Mouse (Mus musculus) stomach, embryonic 16.5 days (tissue): ENCODE measurements at regions not wholly inside any gene's neighbourhood (a gene's known extent, or its start where the extent isn't known, plus 50 kb on each side); places are given as distances from the start of the nearest gene placed in this dataset.
A peak's percentile ranks its signal among the peaks of the same experiment; 100 is the strongest.

ENCODE experiments used
- ATAC-seq: fragments of 200-750 bp; cut with Nextera tagmentation; 2 replicates; pipeline ENCODE4 v1.8.0; 2017; ENCODE audit warnings: moderate number of reproducible peaks, moderate TSS enrichment; ENCODE audit not compliant: insufficient read depth, low FRiP score
- H3K27ac ChIP-seq: fragments of 300-500 bp; sonication (generic); 2 replicates; pipeline ENCODE4 v1.5.1; 2014; ENCODE audit warnings: low read length
- H3K27me3 ChIP-seq: fragments of 300-500 bp; sonication (generic); 2 replicates; pipeline ENCODE4 v1.6.1; 2014; ENCODE audit warnings: low read length, control low read depth, mixed read lengths; ENCODE audit not compliant: control insufficient read depth, insufficient read depth
- H3K36me3 ChIP-seq: fragments of 300-500 bp; sonication (generic); 2 replicates; pipeline ENCODE4 v1.6.1; 2014; ENCODE audit warnings: low read length; ENCODE audit not compliant: control insufficient read depth, insufficient read depth
- H3K4me1 ChIP-seq: fragments of 300-500 bp; sonication (generic); 2 replicates; pipeline ENCODE4 v1.6.1; 2014; ENCODE audit warnings: low read length, control low read depth, mixed read lengths; ENCODE audit not compliant: control insufficient read depth, insufficient read depth
- H3K4me2 ChIP-seq: fragments of 300-500 bp; sonication (generic); 2 replicates; pipeline ENCODE4 v1.6.1; 2014; ENCODE audit warnings: low read depth, low read length, mixed read lengths
- H3K4me3 ChIP-seq: fragments of 300-500 bp; sonication (generic); replicated peaks from 2 replicates; pipeline ENCODE4 v1.5.1; 2014; ENCODE audit warnings: mild to moderate bottlenecking, low read length
- H3K9ac ChIP-seq: fragments of 300-500 bp; sonication (generic); 2 replicates; pipeline ENCODE4 v1.6.1; 2014; ENCODE audit warnings: low read length
- H3K9me3 ChIP-seq: fragments of 300-500 bp; sonication (generic); replicated peaks from 2 replicates; pipeline ENCODE4 v1.6.1; 2016; ENCODE audit warnings: low read length, control low read depth; ENCODE audit not compliant: control insufficient read depth
- WGBS: fragments of 180-500 bp; shearing (Covaris S2); extraction: QIAGEN DNeasy Blood & Tissue Kit; methylation state at CpG from one replicate; pipeline ENCODE4 v1.1.7; 2014; 5-methylcytosine and 5-hydroxymethylcytosine counted together

- 29% methylated on average over 13 of the region's 13 CpGs for WGBS
- Histone ChIP-seq H3K4me2 (no peak overlapping the region), H3K9ac (peak overlapping the region; percentile 37; the same call in 1 of the 2 replicates), H3K4me1 (peaks cover 15% of the 10 kb centered on the region), H3K27ac (peak overlapping the region; percentile 8; the same call in 1 of the 2 replicates), H3K9me3 (no peaks in the 10 kb centered on the region), H3K4me3 (no peak overlapping the region), H3K36me3 (no peaks in the 10 kb centered on the region), H3K27me3 (no peaks in the 10 kb centered on the region)
- ATAC-seq = no peak
Measured at GRCm38 (mm10) chr10:43740204-43740865, 161.2 kb downstream of the Qrsl1 start.

- Histone ChIP-seq H3K27ac (no peak overlapping the region), H3K4me2 (no peak overlapping the region), H3K4me1 (peaks cover 15% of the 10 kb centered on the region), H3K36me3 (no peaks in the 10 kb centered on the region), H3K9me3 (no peaks in the 10 kb centered on the region), H3K27me3 (no peaks in the 10 kb centered on the region), H3K4me3 (no peak overlapping the region), H3K9ac (no peak overlapping the region)
- ATAC-seq = no peak
- WGBS = 59% methylated on average over 18 of the region's 18 CpGs
Measured at GRCm38 (mm10) chr10:43741361-43742084, 160.0 kb downstream of the Qrsl1 start.

GRCm38 (mm10) chr10:43742085-43743054 is 159.2 kb downstream of the Qrsl1 start:
- Histone ChIP-seq H3K27me3 (no peaks in the 10 kb centered on the region), H3K27ac (no peak overlapping the region), H3K4me2 (peak overlapping the region; percentile 28), H3K9me3 (no peaks in the 10 kb centered on the region), H3K36me3 (no peaks in the 10 kb centered on the region), H3K4me1 (peaks cover 15% of the 10 kb centered on the region), H3K9ac (no peak overlapping the region), H3K4me3 (no peak overlapping the region)
- 17% methylated on average over 15 of the region's 15 CpGs for WGBS
- ATAC-seq = 0 out of 2 replicates have a peak, but pooled peaks have one; percentile 20

- Histone ChIP-seq H3K27me3 (no peaks in the 10 kb centered on the region), H3K4me3 (no peak overlapping the region), H3K36me3 (no peaks in the 10 kb centered on the region), H3K9me3 (no peaks in the 10 kb centered on the region), H3K4me1 (peaks cover 15% of the 10 kb centered on the region), H3K4me2 (no peak overlapping the region), H3K9ac (no peak overlapping the region), H3K27ac (no peak overlapping the region)
- ATAC-seq = no peak
- WGBS = 88% methylated on average over 7 of the region's 7 CpGs
Measured at GRCm38 (mm10) chr10:43743188-43744120, 158.1 kb downstream of the Qrsl1 start.

- ATAC-seq = no peak
- no peak overlapping the region for H3K4me3 ChIP-seq
- H3K4me1 ChIP-seq = peaks cover 3% of the 10 kb centered on the region; the same call in 1 of the 2 replicates
- 77% methylated on average over 8 of the region's 8 CpGs for WGBS
- H3K27me3 ChIP-seq = no peaks in the 10 kb centered on the region
- no peak overlapping the region for H3K4me2 ChIP-seq
- no peaks in the 10 kb centered on the region for H3K9me3 ChIP-seq
- no peak overlapping the region for H3K27ac ChIP-seq
- no peak overlapping the region for H3K9ac ChIP-seq
- no peaks in the 10 kb centered on the region for H3K36me3 ChIP-seq
Measured at GRCm38 (mm10) chr10:43745931-43746630, 155.5 kb downstream of the Qrsl1 start.

GRCm38 (mm10) chr10:43746631-43747001 is 154.9 kb downstream of the Qrsl1 start:
- H3K4me1 ChIP-seq = no peaks in the 10 kb centered on the region
- H3K36me3 ChIP-seq = no peaks in the 10 kb centered on the region
- no peaks in the 10 kb centered on the region for H3K9me3 ChIP-seq
- WGBS = 100% methylated on average over 1 of the region's 1 CpGs
- H3K9ac ChIP-seq = no peak overlapping the region
- ATAC-seq = no peak
- no peak overlapping the region for H3K4me3 ChIP-seq
- no peak overlapping the region for H3K4me2 ChIP-seq
- H3K27me3 ChIP-seq = no peaks in the 10 kb centered on the region
- no peak overlapping the region for H3K27ac ChIP-seq

GRCm38 (mm10) chr10:43747541-43747940 is 154.0 kb downstream of the Qrsl1 start:
- WGBS = 90% methylated on average over 4 of the region's 4 CpGs
- no peaks in the 10 kb centered on the region for H3K36me3 ChIP-seq
- no peaks in the 10 kb centered on the region for H3K9me3 ChIP-seq
- H3K27me3 ChIP-seq = no peaks in the 10 kb centered on the region
- no peak overlapping the region for H3K9ac ChIP-seq
- H3K4me3 ChIP-seq = no peak overlapping the region
- no peak for ATAC-seq
- no peak overlapping the region for H3K27ac ChIP-seq
- H3K4me2 ChIP-seq = no peak overlapping the region
- H3K4me1 ChIP-seq = peaks cover 4% of the 10 kb centered on the region

GRCm38 (mm10) chr10:43748300-43748699 is 153.2 kb downstream of the Qrsl1 start:
- Histone ChIP-seq H3K36me3 (no peaks in the 10 kb centered on the region), H3K9me3 (no peaks in the 10 kb centered on the region), H3K4me2 (no peak overlapping the region), H3K4me3 (no peak overlapping the region), H3K9ac (no peak overlapping the region), H3K4me1 (peaks cover 4% of the 10 kb centered on the region), H3K27me3 (no peaks in the 10 kb centered on the region), H3K27ac (no peak overlapping the region)
- 80% methylated on average over 3 of the region's 3 CpGs for WGBS
- ATAC-seq = no peak
